Mouse (Mus musculus) midbrain, postnatal 0 days (tissue): Measurements from ENCODE around the gene Gm4491. TPM values are rescaled to one million over a fixed set of nuclear protein-coding genes. Genes with fewer than 3 reads are reported as not detected.

Experiments
- ATAC-seq: fragments of 200-750 bp; cut with Nextera tagmentation; 2 replicates; pipeline ENCODE4 v1.8.0; 2017; ENCODE audit warnings: moderate number of reproducible peaks, mild to moderate bottlenecking, moderate TSS enrichment, moderate library complexity; ENCODE audit not compliant: low FRiP score
- DNase-seq: peaks from one replicate; pipeline ENCODE4 v3.0.0-alpha.2; 2015; ENCODE audit warnings: low spot score
- H3K27ac ChIP-seq: fragments of 300-500 bp; sonication (generic); 2 replicates; pipeline ENCODE4 v1.5.1; 2014; ENCODE audit warnings: low read depth, mild to moderate bottlenecking, low read length, mixed read lengths
- H3K27me3 ChIP-seq: fragments of 300-500 bp; sonication (generic); 2 replicates; pipeline ENCODE4 v1.6.1; 2014; ENCODE audit warnings: low read length, control low read depth, mixed read lengths; ENCODE audit not compliant: insufficient read depth
- H3K36me3 ChIP-seq: fragments of 300-500 bp; sonication (generic); 2 replicates; pipeline ENCODE4 v1.6.1; 2014; ENCODE audit warnings: low read length, control low read depth, mixed read lengths; ENCODE audit not compliant: insufficient read depth
- H3K4me1 ChIP-seq: fragments of 300-500 bp; sonication (generic); 2 replicates; pipeline ENCODE4 v1.6.1; 2014; ENCODE audit warnings: mild to moderate bottlenecking, control low read depth, antibody characterized with exemption, low read length, mixed read lengths; ENCODE audit not compliant: insufficient read depth
- H3K4me2 ChIP-seq: fragments of 300-500 bp; sonication (generic); 2 replicates; pipeline ENCODE4 v1.6.1; 2014; ENCODE audit warnings: low read depth, mild to moderate bottlenecking, low read length, mixed read lengths; ENCODE audit not compliant: poor library complexity, severe bottlenecking
- H3K4me3 ChIP-seq: fragments of 300-500 bp; sonication (generic); 2 replicates; pipeline ENCODE4 v1.5.1; 2014; ENCODE audit warnings: low read depth, mild to moderate bottlenecking, low read length, moderate library complexity
- H3K9ac ChIP-seq: fragments of 300-500 bp; sonication (generic); replicated peaks from 2 replicates; pipeline ENCODE4 v1.6.1; 2014; ENCODE audit warnings: mild to moderate bottlenecking, low read length, moderate library complexity, mixed read lengths; ENCODE audit not compliant: poor library complexity, severe bottlenecking
- H3K9me3 ChIP-seq: fragments of 300-500 bp; sonication (generic); 2 replicates; pipeline ENCODE4 v1.6.1; 2016; ENCODE audit warnings: low read length, control low read depth
- CTCF ChIP-seq: IDR thresholded peaks from 2 replicates; pipeline ENCODE4 v1.5.1; 2016; ENCODE audit warnings: antibody characterized with exemption, mild to moderate bottlenecking
- WGBS: fragments of 180-500 bp; shearing (Covaris S2); extraction: QIAGEN DNeasy Blood & Tissue Kit; methylation state at CpG from one replicate; pipeline ENCODE4 v1.1.7; 2014; 5-methylcytosine and 5-hydroxymethylcytosine counted together
- polyA plus RNA-seq: library from polyadenylated mRNA; unstranded; fragments of >200 nt; fragmentation: Nextera tagmentation; extraction: Ambion mirVana; gene quantifications from 2 replicates; pipeline ENCODE4 v1.2.1, GENCODE M21; 2015
- total RNA-seq: library from RNA; depleted of rRNA; stranded (reverse); fragments of >200 nt; gene quantifications from 2 replicates; pipeline ENCODE4 v1.2.3, GENCODE M21; 2014

Gene Gm4491
- total and polyA plus RNA-seq, 2 experiments from 2014 or later, result 0.23 TPM; not detected in 1

DNA sequence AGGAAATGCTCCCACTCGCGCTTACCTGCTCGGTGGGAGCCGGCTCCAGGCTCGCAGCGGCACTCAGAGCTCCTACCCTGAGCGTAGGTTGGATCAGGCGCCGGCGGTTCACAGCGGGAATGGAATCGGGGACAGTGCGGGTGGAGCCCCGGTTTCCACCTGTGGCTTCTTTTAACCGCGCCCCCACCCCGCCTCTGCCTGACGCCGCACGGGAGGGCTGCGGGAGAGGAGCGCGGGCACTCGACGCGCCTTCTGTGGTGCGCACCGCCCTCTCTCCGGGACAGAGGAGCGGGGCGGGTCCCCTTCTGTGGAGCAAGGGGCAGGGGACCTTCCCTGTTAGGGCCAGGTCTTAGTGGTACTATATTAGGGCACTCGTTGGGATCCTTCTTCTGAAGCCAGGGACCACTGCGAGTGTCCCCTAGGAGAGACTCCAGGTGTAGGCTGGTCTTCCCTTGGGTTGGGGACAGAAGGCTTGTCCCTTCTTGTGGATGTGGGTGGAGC is 17.5 kb upstream of the Gm4491 start, which contains the start of gene Gjb6:
Gjb6 (minus strand) TSS at position 451 of the 501 bp plus-strand sequence.
- Histone ChIP-seq H3K27me3 (peaks cover 25% of the 10 kb centered on the region), H3K4me3 (peak within 1 kb of the TSS; percentile 46), H3K4me2 (peak within 1 kb of the TSS; percentile 84), H3K4me1 (no peaks in the 10 kb centered on the region; the same call in 1 of the 2 replicates), H3K36me3 (no peaks in the 10 kb centered on the region), H3K9me3 (no peaks in the 10 kb centered on the region), H3K27ac (no peak within 1 kb of the TSS), H3K9ac (peak within 1 kb of the TSS; percentile 37; the same call in 1 of the 2 replicates)
- DNase-seq (no peak), ATAC-seq (peak; percentile 47; the same call in 1 of the 2 replicates)
- 2% methylated on average over 33 of the region's 33 CpGs for WGBS
- TF ChIP-seq CTCF, result no peak

DNA sequence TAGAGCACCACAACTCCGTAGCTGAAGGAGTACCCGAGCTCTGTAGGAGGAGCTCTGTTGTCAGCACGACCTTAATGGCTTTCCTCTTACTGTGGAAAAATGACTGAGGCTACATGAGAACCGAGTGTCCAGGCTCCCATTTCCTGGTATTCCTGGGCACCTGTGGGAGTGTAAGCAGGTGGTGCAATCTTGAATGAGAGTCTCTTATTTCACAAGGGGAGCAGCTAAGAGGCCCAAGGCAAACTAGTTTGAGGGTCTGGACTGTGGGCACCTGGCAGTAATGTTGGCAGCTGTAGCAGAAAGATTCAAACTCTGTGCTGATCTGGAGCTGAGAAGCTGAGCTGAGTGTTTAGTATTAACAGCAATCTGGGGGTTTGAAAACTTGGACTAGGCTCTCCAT is 11.7 kb upstream of the Gm4491 start:
- Histone ChIP-seq H3K4me2 (no peak overlapping the region), H3K4me3 (no peak overlapping the region), H3K36me3 (no peaks in the 10 kb centered on the region), H3K4me1 (no peaks in the 10 kb centered on the region), H3K9me3 (no peaks in the 10 kb centered on the region), H3K27me3 (0 out of 2 replicates have a peak, but pooled peaks cover 10% of the 10 kb centered on the region), H3K27ac (no peak overlapping the region), H3K9ac (no peak overlapping the region)
- no peak for ATAC-seq
- 80% methylated on average over 4 of the region's 4 CpGs for WGBS
- DNase-seq, result no peak
- TF ChIP-seq CTCF, result no peak

DNA sequence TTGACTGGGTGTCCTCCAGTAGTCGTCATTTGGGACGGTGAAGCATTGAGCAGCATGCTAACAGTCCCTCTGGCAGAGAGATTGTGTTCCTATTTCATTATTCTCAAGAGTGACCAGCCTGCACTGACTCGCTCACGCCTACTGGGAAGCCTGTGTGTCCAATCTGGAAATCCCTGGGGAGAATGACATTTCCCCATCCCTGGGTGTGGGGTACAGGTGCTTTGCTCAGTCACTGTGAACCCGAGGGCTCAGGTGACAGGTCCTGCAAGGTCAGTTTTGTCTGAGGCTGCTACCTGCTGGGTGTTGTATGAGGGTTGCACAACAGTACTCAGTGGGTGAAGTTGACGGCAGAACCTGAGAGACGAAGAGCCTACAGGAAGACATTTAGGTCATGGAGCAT is 6.6 kb upstream of the Gm4491 start:
- Histone ChIP-seq H3K4me2 (no peak overlapping the region), H3K9me3 (no peaks in the 10 kb centered on the region), H3K36me3 (no peaks in the 10 kb centered on the region), H3K4me1 (no peaks in the 10 kb centered on the region), H3K9ac (no peak overlapping the region), H3K4me3 (no peak overlapping the region), H3K27me3 (no peaks in the 10 kb centered on the region), H3K27ac (no peak overlapping the region)
- DNase-seq (no peak), ATAC-seq (no peak)
- no peak for TF ChIP-seq CTCF
- WGBS, result 87% methylated on average over 7 of the region's 7 CpGs

DNA sequence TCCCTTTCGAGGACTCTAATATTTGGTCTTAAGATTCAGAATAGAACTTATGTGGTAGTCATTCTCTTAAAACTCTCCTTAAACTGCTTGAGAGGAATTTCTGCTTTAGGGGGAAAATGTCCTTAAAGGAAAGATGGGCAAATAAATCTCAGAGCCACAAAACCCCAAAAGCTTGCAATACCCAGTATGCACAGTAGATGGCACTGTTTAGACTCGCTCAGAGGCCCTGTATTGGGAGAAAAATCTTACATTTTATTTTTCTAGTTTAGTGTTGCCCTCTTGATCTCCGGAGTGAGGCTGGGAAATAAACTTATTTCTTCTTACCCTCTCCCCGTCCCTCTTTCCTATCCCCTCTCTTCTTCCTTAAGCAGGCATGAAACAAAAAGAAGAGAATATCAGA is 6.5 kb downstream of the Gm4491 start:
- Histone ChIP-seq H3K9me3 (no peaks in the 10 kb centered on the region), H3K4me1 (no peaks in the 10 kb centered on the region), H3K4me3 (no peak overlapping the region), H3K27me3 (peaks cover 31% of the 10 kb centered on the region), H3K9ac (no peak overlapping the region), H3K4me2 (no peak overlapping the region), H3K36me3 (no peaks in the 10 kb centered on the region), H3K27ac (no peak overlapping the region)
- WGBS, result 8% methylated on average over 4 of the region's 4 CpGs
- DNase-seq (peak; percentile 74), ATAC-seq (no peak)
- peak; percentile 94 for TF ChIP-seq CTCF

DNA sequence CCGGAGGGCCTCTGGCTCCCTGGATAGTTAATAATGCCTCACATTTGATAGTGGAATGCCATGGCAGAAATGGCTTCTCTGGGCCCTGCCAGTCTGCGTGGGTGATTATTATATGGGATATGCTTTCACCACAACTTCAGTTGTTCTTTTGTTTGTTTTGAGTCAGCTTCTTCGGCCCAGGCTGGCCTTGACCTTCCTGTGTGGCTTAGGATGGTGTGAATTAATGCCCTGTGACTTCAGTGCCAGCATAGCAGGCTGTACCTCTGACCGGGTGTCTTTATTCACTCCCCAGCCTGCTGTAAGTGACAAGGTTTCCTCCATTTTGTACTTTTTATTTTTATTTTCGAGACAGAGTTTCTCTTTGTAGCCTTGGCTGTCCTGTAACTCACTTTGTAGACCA is 7.8 kb downstream of the Gm4491 start:
- no peaks in the 10 kb centered on the region for H3K9me3 ChIP-seq
- H3K4me1 ChIP-seq, result no peaks in the 10 kb centered on the region
- no peak overlapping the region for H3K27ac ChIP-seq
- no peaks in the 10 kb centered on the region for H3K36me3 ChIP-seq
- DNase-seq (no peak), ATAC-seq (no peak)
- H3K4me2 ChIP-seq, result no peak overlapping the region
- no peak overlapping the region for H3K4me3 ChIP-seq
- TF ChIP-seq CTCF, result no peak
- no peak overlapping the region for H3K9ac ChIP-seq
- H3K27me3 ChIP-seq, result peaks cover 43% of the 10 kb centered on the region
- 69% methylated on average over 5 of the region's 5 CpGs for WGBS

DNA sequence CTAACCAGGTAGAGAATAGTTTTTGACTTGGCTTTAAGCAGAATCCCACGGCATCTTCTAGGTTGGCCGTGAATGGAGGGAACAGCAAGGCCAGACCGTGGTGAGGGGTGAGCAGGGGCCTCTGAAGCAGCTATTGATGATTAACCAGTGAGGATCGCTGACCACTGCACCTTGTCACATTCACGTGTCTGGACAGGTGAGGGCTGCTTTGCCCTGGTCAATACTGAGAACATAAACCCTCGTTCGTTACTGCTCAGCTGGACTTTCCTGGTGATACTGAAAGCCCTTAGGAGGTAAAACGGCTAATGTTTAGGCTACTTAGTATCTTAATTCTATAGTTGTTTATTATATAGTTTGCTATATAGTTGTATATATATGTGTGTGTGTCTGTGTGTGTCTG is 8.6 kb downstream of the Gm4491 start:
- ATAC-seq (no peak), DNase-seq (no peak)
- Histone ChIP-seq H3K4me3 (no peak overlapping the region), H3K4me1 (no peaks in the 10 kb centered on the region), H3K27ac (no peak overlapping the region), H3K9me3 (no peaks in the 10 kb centered on the region), H3K4me2 (no peak overlapping the region), H3K9ac (no peak overlapping the region), H3K27me3 (peaks cover 49% of the 10 kb centered on the region), H3K36me3 (no peaks in the 10 kb centered on the region)
- 80% methylated on average over 8 of the region's 8 CpGs for WGBS
- TF ChIP-seq CTCF, result no peak
